Mouse (Mus musculus) gastrocnemius, postnatal 4 days (tissue): ENCODE measurements at regions not wholly inside any gene's neighbourhood (a gene's known extent, or its start where the extent isn't known, plus 50 kb on each side); places are given as distances from the start of the nearest gene placed in this dataset.

Source experiments
- DNase-seq, 2 experiments: peaks; one replicate each; pipeline ENCODE4 v3.0.0; 2021 to 2022; ENCODE audit warnings: low spot score in 2 of 2, mixed read lengths in 2 of 2

DNA sequence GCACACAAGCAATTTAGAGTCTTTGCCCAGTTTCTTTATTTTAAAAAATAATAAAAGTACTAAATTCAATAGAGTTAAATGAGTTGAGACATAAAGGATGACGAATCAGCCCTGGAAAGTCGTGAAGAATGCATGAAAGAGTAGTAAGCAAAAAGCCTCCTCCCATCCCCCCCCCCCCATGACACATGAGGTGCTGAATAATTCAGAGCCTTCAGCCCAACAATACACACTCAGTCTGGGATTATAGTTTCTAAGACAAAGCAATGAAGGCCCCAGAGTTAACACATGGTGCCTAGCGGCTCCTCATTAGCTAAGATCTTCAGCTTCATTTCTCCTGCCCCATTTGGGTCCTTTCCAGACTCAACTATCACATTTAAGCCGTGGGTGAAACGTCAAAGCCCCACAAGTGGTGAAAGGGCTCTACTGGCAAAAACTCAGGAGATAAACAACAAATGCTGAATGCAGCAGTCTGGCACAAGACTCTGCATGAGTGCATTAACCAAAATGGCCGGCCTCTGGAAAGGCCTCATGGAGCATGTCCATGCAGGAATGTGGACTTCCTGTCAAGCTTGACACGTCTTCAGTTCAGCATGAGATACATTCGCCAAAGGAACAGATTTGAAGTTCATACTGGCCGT is 560.9 kb upstream of the Gm26657 start:
- no peak for DNase-seq

DNA sequence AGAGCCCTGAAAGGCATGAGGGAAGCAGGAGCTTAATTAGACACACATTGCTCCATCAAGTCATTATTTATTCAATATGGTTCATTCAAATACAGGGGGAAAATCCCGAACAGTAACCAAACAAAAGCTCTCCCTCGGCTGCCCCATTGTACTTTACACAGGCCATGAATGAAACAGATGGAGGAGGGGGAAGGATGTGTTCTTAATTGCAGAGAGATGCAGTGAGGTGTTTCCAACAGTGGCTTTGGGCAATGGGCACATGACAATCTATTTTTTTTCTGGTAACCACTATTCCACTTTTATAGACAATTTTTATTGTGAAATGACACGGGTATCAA is 578.6 kb upstream of the Gm26657 start:
- DNase-seq = no peak

DNA sequence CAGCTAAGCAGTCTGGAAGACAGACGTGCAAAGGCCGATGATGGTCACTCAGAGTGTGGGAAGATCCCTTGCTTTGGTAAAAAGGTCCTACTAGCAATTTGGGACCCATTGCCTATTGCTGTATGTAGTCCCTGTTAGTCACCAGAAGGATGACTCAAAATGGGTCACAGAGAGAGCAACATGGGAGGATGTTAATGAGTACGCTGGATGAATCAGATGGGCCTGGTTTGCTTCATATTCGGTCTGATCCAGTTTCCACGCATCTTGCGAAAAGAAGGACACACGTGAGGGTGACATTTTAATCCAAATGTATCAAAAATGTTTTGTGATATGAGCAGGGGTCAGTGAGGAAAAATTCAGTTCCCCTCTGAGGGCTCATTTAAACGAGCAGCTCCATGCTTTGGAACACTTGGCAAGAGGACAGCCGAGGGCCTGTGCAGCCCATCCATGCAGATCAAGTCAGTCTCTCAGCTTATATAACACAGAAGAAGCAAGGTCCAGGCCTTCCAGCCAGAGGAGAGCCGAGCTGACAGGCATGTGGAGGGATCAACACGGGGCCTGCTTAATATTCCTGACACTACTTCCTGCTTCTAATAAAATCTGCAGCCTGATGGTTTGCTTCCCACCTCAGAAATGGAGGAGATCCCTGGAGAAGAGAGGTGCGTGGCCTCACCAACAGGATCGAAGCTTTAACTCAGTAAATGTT is 579.2 kb upstream of the Gm26657 start:
- DNase-seq = no peak

DNA sequence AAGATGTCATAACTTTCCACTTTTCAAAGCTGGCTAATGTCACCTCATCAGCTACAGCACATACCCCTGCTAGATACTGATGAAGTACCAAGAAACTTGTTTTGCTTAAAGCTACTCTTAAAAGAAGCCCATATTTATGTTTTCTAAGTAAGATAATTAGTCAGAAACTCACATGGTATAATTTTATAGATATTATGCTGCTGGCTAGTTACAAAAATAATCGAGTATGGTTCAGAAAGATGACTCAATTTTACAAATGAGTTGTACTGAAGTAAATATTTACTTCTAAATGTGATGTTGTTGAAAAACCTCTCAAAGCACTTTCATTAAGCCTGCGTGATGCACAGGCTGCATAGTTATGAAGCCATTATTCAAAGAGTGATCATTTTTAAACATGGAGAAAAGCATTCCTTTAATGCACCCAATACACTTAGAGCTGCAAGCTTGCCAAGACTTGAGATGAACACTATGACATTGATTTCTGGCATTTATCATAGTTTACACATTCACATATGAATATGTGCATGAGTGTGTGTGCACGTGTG is 582.3 kb upstream of the Gm26657 start:
- DNase-seq = no peak

DNA sequence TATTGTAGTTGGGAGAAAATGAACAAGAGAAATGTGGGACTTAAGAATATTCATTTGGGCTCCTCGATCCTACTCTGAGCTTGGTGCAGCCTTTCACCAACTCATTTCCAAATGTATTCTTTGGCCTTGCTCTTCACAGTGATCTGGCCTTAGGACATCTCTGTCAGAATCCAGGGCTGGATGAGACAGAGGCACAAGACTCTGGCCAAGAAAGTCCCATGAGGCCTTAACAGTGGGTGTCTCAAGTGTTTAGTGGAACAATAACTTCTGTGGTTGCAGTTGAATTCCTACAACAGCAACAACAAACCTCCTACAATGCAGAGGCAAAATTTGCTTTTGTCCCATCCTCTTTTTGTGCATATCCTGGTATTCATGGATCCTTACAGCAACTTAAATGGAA is 589.2 kb upstream of the Gm26657 start:
- no peak for DNase-seq

DNA sequence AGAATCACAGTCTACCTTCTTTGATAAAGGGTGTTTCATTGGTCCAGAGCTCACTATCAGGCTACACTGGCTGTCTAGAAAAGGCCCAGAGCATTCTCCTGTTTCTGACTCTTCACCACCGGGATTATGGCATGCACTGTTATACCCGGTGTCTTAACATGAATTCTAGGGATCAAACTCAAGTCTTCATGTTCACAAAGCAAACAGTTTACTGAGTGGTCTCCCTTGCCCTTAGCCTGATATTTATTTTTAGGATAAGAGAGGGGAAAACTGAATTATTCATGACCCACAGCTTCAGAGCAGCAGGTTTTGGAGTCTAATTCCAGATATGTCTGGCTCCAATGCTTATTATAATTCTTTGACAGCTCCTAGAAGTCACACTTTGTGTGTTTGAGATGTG is 596.0 kb upstream of the Gm26657 start:
- DNase-seq = no peak

DNA sequence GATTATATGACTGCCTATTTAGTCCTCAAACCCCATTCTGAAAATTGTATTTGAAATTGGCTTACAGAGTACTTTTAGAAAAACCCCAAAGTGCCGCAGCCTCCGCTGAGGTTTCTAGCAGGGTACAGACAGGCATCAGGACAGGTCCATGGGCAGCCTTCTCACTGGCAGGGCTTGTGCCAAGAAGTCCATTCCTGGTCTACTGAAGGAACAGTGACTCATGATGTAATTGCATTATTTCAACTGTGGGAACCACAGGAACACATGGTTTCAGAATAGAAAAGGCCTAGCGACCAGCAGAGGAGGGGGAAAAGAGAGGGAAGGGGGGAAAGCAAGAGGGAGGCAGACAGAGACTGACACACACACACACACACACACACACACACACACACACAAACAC is 603.0 kb upstream of the Gm26657 start:
- no peak for DNase-seq

DNA sequence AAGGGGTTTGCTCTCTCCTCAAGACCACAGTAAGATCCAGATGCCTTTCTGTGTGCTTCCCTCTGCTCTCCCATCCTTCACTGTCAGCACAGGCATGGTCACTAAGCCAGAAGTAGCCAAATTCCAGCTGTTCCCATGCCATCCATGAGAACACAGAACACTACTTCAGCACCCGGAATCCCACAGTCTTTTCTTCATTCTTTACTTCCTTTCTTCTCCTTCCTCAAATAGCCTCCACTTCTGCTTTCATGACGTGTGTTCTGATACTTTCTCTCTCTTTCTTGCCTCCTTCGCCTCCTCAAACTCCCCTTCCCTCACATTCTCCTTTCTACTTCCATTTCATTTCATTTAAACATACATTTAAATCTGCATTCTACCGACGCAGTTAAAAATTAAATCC is 602.1 kb upstream of the Klf4 start:
- no peak for DNase-seq

DNA sequence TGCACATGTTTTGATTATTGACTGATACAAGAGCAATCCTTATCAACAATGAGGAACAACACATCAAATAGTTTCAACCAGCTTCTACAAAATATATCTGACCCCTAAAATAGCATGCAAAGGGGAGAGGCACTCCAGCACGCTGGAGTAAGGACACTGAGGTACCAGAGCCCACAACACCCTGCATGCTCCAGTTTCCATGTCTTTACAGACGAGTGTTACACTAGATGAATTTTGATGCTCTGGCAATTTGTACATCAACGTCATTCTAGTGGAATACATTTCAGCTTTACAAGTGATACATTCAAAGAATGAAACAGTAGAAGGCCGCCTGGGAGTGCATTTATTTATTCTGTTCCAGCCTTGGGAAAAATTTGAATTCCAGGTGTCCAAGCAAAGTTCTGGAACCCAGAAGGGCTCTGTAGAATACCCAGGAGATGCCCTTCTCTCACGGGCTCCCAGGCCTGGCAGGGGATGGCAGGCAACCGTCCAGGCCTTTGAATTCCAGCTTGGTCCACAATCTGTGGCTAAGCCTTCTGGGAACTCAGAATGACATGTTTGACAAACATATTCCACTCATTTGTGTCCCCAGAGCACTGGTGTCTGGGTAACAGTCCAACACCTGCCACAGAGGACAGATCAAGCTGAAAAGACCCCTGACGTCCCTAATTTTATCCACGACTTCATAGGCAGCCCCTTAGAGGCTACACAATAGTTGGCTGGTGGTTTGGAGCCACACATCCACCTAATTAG is 595.6 kb upstream of the Klf4 start:
- DNase-seq = no peak

DNA sequence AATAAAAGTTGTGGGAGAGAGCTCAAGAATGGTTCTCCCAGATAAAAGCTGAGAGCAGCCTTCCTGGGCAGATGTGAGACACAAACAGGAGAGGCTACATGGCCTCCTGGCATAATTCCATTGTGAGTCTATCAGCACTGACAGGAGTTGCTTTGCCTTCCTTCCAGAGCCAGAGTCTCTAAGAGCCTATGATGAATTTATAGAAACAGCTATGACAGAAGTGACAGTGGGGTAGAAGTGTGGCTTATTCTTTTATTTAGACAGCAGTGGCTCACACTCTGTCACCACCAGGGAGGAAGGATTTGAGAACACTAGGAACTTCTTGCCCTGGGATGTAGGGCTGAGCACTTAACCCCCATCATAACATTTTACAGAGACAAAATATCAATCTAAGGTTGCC is 592.2 kb upstream of the Klf4 start:
- no peak for DNase-seq

DNA sequence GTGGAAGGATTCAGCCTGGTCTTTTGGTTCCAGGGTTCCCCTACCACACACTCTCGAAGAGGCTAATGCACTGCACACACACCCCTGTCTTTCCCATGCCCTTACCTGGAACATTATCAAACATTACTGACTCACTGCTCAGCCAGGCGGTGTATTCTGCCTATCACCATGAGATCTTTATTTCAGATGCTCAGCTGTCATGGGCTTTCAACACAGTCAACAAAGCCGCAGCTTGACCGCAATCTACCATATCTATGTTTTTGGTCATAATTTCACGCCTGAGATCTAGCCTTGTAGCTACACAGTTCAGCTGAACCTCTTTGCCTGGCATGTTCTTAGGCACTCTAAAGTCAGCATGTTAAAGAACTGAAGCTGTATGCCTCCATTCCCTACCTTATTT is 589.9 kb upstream of the Klf4 start:
- DNase-seq = no peak

DNA sequence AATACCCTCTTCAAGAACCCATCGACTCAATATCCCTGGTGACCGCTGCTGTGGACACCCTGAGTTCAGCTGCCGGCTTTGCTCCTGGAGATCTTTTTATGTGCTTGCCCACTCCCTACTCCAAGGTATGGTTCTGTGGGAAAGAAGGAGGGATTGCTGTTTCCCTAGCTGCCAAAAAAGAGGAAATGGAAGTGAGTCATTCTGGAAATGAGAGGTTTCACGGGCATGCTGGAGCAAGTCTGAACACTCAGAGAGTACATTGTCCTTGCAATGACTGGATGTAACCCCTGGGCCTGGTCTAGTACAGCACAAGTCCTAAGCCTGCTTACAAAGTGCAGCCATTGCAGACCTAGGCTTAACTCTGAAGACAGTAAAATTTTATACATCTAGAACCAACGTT is 589.4 kb upstream of the Klf4 start:
- DNase-seq = no peak

DNA sequence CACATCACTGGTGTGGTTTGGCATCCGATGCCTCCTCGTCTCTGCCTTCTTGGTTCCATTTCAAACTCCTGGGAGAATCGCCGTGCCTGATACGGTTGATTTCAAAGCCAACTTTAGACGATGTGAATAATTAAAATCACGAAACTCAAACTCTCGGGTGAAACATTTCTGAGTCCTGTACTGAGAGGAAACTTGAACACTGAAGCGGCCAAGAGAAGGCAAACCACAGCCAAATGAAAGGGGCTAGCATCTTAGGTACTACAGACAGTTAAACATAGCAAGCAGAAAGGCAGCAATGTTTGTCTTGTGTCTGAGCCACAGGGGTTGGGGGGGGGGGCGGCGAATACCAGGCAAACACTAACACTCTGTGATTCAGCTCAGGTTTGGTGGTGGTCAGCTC is 588.1 kb upstream of the Klf4 start:
- DNase-seq = no peak

DNA sequence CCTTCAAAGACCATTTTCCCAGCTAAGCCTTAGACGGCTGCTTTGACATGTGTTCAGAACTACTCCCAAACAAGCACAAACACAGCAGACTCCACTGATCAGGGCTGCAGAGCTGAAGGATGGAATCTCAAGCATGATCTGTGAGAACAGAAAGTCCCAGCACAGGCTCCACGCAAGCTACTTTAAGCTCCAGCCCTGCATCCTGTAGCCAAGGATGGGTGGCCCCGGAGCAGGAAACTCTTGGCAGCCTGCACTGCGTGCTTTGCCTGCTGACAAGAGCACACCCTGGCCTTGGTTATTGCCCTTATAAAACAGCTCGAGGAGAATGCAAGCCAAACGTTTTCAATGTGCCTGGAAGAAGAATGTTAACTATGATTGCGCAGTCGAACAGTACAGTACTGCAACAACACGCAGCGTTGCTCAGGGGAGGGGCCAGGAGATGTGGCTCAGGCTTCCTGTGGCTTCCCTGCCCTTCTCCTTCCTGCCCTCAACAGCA is 581.5 kb upstream of the Klf4 start:
- peak; percentile 40 to 75 for DNase-seq

DNA sequence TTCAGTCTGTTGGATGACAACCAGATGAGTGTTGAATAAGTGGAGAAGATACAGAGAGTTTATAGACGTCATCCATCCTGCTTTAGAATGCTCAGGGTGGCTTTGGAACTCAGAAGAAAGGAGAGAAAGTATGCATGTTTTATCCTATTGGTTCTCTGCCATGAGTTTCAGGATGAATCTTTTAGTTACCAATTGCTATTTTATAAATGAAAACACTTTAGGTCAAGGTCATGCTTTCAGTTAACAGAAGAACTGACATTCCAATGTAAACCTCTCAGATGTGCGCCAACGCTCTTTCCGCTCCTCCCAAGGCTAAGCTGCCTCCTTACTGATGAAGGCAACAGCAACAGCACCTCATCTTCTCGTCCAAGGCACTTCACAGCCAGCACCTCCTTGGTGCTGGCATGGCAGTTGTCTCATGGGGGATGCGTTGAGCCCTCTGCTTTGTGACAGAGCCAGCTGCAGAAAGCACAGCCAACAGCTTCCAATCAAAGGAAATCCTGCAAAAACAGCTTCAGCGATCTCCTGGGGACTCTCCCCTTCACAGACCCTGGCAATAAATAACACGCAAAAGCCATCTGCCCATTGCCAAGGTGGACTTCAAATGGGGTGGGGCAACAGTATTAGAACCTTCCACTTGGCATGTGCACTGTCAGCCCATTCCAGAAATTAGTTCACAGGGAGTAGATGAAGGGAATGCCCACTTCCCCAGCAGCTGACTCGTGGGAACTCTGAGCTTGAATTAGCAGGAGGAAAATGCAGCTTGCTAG is 580.9 kb upstream of the Klf4 start:
- peak in 1 of 2 experiments; percentile 27 for DNase-seq

DNA sequence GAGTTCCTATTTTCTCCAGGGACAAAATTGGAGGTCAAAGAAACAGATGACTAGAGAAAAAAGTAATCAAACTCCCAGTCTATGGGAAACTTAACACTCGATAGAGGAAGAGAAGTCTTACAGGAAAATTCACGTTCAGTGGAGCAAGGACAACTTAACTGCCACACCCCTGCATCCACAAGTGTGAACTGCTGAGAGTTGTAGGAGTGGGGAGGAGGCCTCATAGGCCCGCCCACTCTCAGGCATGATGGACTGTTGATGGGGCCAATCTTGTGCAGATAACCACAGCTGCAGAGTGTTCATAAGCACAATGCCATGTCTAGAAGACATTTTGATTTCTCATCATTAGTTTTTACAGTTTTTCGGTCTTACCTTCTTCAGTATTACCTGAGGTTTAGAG is 574.7 kb upstream of the Klf4 start:
- no peak for DNase-seq

DNA sequence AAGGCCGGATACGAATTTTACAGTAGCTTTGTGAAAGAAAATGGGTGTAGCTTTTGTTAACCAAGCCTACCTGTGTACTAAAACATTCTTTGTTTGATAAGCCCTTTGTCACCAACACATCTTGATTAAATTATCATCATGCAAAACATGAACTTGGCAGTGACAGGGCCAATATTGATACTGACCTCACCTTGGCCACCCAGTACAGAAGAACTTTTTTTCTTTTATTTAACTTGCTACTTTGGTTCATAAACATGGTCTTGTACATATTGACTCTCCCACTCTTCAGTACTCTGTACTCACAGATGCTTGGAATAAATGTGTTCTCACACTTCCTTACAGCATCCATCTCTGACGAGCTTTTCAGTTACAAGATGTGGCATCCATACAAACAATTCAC is 570.0 kb upstream of the Klf4 start:
- DNase-seq = no peak

DNA sequence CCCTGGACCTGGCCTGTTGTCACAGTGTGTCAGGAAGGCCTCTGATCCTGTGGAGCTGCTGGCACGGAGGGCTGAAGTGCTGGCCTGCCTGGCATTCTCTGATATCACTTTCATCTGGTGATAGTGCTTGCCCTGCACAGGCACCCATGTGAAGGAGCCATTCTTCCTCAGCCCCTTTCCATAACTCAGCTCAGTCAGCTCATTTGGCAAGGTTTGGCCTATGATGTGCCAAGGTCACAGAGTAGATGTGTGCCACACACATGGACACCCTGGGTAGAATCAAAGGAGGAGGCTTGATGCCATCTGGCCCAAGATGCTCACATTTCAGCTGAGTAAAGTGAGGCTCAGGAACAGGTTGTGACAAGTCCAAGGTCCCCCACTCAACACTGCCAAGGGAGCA is 558.5 kb upstream of the Klf4 start:
- no peak for DNase-seq

DNA sequence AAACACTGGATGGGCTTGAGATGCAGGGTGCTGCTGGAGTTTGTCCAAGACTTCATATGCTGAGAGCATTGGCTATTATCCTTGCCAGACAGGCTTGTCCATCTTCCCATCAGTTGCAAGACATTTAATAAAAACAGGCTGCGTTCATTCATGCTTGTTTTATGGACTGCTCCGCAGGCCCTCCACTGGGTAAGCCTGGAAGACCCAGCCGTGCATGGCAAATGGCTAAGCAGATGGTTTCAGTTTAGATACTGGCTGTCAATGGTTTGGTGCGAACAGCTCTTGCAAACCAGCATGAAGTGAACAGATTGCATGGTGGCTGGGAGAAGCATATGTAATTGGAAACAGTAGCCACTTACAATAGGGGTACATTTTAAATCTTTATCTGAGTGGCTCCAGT is 556.4 kb upstream of the Klf4 start:
- no peak for DNase-seq

DNA sequence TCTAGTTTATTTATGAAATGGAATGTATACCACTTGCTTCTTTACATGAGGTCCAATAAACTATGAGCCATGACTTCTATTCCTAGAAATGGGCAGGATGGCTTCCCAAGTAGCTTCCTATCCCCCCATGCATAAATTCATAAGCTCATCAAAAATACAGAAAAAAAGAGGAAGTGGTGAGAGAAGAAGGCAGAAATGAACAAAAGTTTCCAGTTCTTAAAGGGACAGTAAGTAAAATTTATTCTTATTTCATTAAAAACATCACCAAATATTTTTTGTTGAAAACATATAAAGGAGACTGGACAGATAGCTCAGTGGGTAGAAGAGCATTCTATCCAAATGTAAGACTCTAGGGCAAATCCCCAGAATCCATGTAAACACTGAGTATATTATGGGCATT is 554.0 kb upstream of the Klf4 start:
- no peak for DNase-seq

DNA sequence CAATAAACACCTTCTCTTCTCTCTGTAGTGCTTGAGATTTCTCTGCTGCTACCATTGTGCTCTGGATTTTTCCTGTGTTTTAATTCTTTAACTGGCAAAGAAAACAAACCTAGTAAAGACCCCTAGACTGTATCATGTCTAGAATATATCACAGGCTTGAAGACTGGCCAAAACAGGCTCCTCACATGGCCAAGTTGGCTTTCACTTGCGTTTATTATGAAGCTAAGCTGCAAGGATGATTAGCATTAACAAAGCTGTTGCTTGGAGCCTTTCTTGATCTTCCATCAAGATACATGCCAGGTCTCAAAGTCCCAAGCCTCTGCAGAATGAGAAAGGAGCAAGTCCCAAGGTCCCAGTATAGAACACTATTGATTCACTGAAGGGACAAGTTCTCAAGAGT is 551.9 kb upstream of the Klf4 start:
- DNase-seq = no peak

DNA sequence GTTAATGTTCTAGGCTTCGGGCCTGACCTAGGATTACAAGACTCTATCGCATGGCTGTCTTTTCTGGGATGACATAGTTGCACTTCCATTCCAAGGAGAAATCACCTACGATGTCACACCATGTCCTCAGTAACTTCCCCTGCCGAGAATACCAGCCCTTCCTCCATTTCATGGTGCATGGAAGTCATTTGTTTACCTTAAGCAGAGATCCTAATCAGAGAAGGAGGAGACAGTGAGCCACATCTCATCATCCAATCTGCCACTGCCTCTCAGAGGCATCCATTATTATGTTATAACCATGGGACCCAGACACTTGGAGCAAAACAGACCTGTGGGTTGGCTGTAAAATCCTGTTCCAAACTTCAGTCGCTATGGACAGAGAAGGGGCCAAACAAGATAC is 550.1 kb upstream of the Klf4 start:
- no peak for DNase-seq
